Mouse (Mus musculus): ENCODE results near the gene Gp9. TPM values are rescaled to one million over a fixed set of nuclear protein-coding genes. Genes with fewer than 3 reads are reported as not detected.

Gp9 gene
- polyA plus RNA-seq, 2 experiments: 1.4 to 2.0 TPM

DNA sequence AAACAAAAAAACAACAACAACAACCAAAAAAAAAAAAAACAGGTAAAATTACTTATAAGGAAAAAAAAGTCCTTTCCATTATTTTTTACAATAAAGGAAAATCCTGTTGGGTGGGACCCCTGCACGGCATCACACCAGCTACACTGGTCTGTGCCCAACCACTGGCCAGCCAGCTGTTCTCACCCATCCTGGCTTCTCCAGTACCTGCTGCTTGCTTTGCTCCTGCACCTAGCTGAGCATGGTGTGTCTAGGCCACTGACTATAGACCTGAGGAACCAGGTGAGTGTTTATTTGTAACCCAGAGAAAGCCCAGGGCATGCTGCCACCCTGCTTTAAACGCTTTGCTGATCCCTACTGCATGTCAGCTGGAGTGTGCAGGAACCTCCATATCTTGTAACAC lies 42.5 kb downstream of the Gp9 start:
- Histone ChIP-seq H3K36me3 (ENCODE audit: control insufficient read depth, insufficient read depth, low read length) (peaks cover 91% of the 10 kb centered on the region), H3K9me3 (ENCODE audit: control insufficient read depth, low read length) (no peaks in the 10 kb centered on the region), H3K27ac (replicated peaks; ENCODE audit: low read depth, low read length) (no peak overlapping the region), H3K9ac (ENCODE audit: low read depth, low read length, severe bottlenecking) (no peak overlapping the region), H3K4me3 (replicated peaks; ENCODE audit: low read length) (no peak overlapping the region), H3K4me1 (ENCODE audit: control insufficient read depth, insufficient read depth, low read length) (no peaks in the 10 kb centered on the region), H3K4me2 (replicated peaks; ENCODE audit: low read depth, low read length, severe bottlenecking) (no peak overlapping the region), H3K27me3 (ENCODE audit: control insufficient read depth, insufficient read depth, low read length) (no peaks in the 10 kb centered on the region)
- no peak for DNase-seq (ENCODE audit: low spot score)
- WGBS: 95% methylated on average over 2 of the region's 2 CpGs
- no peak for ATAC-seq (ENCODE audit: low FRiP score, low read depth)
- no peak for TF ChIP-seq POLR2A (IDR thresholded peaks at IDR 0.05; ENCODE audit: borderline replicate concordance, extremely low read depth, insufficient read depth, insufficient read length)

Other genes starting within 250 kb of the Gp9 start
- gene Arhgap25, start 244.8 kb upstream of the Gp9 start, polyA plus RNA-seq (2012; rRNA removed): 2.6 and 3.2 TPM in 2 replicates
- 6.4 and 6.8 TPM in 2 replicates for gene Arhgap25, start 244.8 kb upstream of the Gp9 start, polyA plus RNA-seq (2014; fragmentation: Nextera tagmentation; extraction: Ambion mirVana)
- gene Prokr1, start 187.3 kb upstream of the Gp9 start, polyA plus RNA-seq (2012; rRNA removed): 5.1 and 5.7 TPM in 2 replicates
- 4.4 and 4.7 TPM in 2 replicates for gene Prokr1, start 187.3 kb upstream of the Gp9 start, polyA plus RNA-seq (2014; fragmentation: Nextera tagmentation; extraction: Ambion mirVana)
- 7.5 and 10.3 TPM in 2 replicates for gene Aplf, start 105.9 kb upstream of the Gp9 start, polyA plus RNA-seq (2012; rRNA removed)
- 14.3 and 16.2 TPM in 2 replicates for gene Aplf, start 105.9 kb upstream of the Gp9 start, polyA plus RNA-seq (2014; fragmentation: Nextera tagmentation; extraction: Ambion mirVana)
- gene Efcc1, start 47.2 kb upstream of the Gp9 start, polyA plus RNA-seq (2012; rRNA removed): 0.98 and 1.3 TPM in 2 replicates
- 0.64 and 0.80 TPM in 2 replicates for gene Efcc1, start 47.2 kb upstream of the Gp9 start, polyA plus RNA-seq (2014; fragmentation: Nextera tagmentation; extraction: Ambion mirVana)
- gene Rab43, start 34.1 kb downstream of the Gp9 start, polyA plus RNA-seq (2012; rRNA removed): 13.3 and 23.7 TPM in 2 replicates
- 14.3 and 15.1 TPM in 2 replicates for gene Rab43, start 34.1 kb downstream of the Gp9 start, polyA plus RNA-seq (2014; fragmentation: Nextera tagmentation; extraction: Ambion mirVana)
- gene Gm45140, start 57.7 kb downstream of the Gp9 start, polyA plus RNA-seq (2012; rRNA removed): 4.5 and 9.1 TPM in 2 replicates
- 2.7 and 4.3 TPM in 2 replicates for gene Gm45140, start 57.7 kb downstream of the Gp9 start, polyA plus RNA-seq (2014; fragmentation: Nextera tagmentation; extraction: Ambion mirVana)
- 39.2 and 51.5 TPM in 2 replicates for gene Isy1, start 60.7 kb downstream of the Gp9 start, polyA plus RNA-seq (2012; rRNA removed)
- 39.1 and 41.8 TPM in 2 replicates for gene Isy1, start 60.7 kb downstream of the Gp9 start, polyA plus RNA-seq (2014; fragmentation: Nextera tagmentation; extraction: Ambion mirVana)
- 437 and 460 TPM in 2 replicates for gene Cnbp, start 73.0 kb downstream of the Gp9 start, polyA plus RNA-seq (2012; rRNA removed)
- 1,093 and 1,108 TPM in 2 replicates for gene Cnbp, start 73.0 kb downstream of the Gp9 start, polyA plus RNA-seq (2014; fragmentation: Nextera tagmentation; extraction: Ambion mirVana)
- gene Copg1, start 109.7 kb downstream of the Gp9 start, polyA plus RNA-seq (2012; rRNA removed): 135 and 137 TPM in 2 replicates
- gene Copg1, start 109.7 kb downstream of the Gp9 start, polyA plus RNA-seq (2014; fragmentation: Nextera tagmentation; extraction: Ambion mirVana): 177 and 186 TPM in 2 replicates
- gene Hmces, start 135.9 kb downstream of the Gp9 start, polyA plus RNA-seq (2012; rRNA removed): 42.6 and 44.1 TPM in 2 replicates
- gene Hmces, start 135.9 kb downstream of the Gp9 start, polyA plus RNA-seq (2014; fragmentation: Nextera tagmentation; extraction: Ambion mirVana): 48.9 and 59.0 TPM in 2 replicates
- gene H1fx, start 203.6 kb downstream of the Gp9 start, polyA plus RNA-seq (2012; rRNA removed): 118 and 159 TPM in 2 replicates
- 61.9 and 80.5 TPM in 2 replicates for gene H1fx, start 203.6 kb downstream of the Gp9 start, polyA plus RNA-seq (2014; fragmentation: Nextera tagmentation; extraction: Ambion mirVana)

Data from limb, embryonic 14.5 days (tissue).